Mouse (Mus musculus): ENCODE results near the gene Cntnap1. TPM values are rescaled to one million over a fixed set of nuclear protein-coding genes. Genes with fewer than 3 reads are reported as not detected.

Gene Cntnap1
- under 1 TPM; 0.21 to 0.32 TPM for total RNA-seq (2023)

GRCm38 (mm10) chr11:101170354-101170810 is at the start of gene Cntnap1:
Cntnap1 (plus strand) TSS chr11:101170523.

DNA sequence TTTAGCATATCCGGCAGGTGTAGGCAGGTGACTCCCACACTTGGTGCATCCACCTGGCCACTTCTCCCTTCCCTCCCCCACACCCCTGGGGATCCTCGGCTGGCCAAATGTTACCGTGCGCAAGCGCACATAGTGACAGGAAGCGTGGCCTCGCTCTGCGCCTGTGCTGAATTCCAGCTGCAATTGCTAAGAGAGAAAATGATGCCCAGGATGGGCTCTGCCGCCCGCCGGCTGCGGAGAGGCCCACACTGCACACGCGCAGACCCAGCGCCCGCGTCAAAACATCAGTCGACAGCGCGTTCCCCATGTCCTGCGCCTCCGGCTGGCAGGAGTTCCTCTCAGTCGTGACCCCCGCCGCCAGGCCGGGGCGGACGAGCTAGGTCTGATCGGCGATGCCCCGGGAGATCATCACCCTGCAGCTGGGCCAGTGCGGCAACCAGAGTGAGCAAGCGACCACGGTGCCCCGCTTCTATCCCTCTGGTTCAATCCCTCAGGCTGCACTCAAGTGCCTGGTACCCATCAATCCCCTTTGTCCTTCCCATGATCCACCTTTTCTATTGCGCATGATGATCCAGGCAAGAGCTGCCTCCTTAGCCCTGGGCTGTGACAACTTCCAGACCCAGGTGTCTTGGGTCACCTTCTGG is 14.5 kb upstream of the Cntnap1 start, which contains the start of gene Tubg2:
Tubg2 (plus strand) TSS at position 180 of the 644 bp plus-strand sequence.

DNA sequence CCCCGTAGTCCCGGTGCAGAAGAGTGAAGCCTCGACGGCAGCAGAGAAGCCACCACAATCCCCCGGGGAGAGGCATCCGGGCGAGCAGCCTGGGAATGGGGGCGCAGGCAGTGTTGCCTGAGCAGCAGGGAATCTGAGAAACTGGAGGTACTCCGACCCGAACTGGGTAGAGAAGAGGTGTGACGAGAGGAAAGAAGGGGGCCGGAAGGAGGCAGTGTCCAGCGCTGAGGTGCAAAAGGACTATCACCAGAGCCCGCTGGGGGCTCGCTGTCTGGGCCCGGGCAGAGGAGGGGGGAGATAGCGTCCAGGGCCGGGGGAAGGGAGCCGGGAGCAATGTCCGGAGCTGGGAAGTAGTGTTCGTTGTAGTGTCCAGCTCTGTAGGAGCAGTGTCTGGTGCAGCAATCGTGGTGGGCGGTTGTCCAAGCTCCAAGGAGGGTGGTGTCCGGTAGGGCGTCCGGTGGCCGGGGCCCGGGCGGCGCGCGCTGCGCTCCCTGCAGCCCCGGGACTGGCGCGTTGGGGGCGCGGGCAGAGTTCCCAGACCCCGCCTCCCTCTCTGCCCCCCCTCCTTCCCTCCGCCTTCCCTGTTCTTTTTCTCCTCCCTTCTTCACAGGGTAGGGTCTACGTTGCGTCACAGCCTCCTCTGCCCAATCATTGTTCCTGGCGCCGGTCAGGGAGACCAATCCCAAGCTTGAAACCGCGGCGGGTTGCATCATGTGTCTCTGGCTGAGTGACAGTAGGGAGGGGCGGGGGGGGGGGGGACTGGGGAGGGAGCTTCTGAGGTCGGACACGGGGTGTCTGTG is 688 bp downstream of the Cntnap1 start, which contains the start of gene Plekhh3:
Plekhh3 (minus strand) TSS at position 541 of the 800 bp plus-strand sequence.

DNA sequence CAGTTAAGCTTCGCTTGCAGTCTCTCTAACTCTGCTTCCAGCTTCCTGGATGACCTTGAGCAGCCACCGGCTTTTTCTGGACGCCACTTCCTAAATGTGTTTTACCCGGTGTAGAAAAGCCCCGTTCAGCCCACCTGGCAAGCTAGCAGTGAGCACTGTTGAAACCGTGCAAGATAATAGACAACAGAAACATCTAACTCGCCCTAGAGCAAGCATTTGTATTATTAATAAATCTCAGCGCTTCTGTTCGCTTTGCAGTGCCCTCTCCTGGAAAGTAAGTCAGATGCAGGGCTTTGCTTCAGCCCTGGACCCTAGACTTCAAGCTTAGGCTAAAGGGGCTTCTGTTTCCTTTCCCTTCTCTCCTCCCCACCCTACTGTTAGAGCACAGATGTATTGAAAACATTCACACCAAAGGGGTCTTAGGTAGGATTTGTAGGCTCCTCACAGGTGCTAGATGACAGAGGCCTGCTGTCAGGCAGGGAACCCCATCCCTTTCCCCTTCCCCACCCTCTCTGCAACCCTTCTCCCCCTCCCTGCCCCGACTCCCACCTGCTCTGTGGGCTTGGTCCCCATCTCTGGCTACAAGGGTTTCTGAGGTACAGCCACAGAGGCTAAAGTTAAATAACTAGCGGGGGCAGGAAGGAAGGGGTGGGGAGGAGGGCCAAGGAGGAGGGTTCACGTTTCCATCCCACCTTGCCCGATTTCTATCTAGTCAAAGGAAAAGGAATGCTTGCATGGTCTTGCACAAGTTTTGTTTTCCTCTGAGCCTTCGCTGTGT is 4.7 kb downstream of the Cntnap1 start, which contains the start of gene Ccr10:
Ccr10 (minus strand) TSS at position 593 of the 778 bp plus-strand sequence.

GRCm38 (mm10) chr11:101226065-101226701 is 55.9 kb downstream of the Cntnap1 start, which contains the start of gene Ezh1:
Ezh1 (minus strand) TSS chr11:101226463.

Other genes with a start within 250 kb of the Cntnap1 start
- 100 to 1,000 TPM; 218 to 234 TPM for gene Stat3, start 231.0 kb upstream of the Cntnap1 start, total RNA-seq (2023)
- gene Cavin1, start 199.6 kb upstream of the Cntnap1 start, total RNA-seq (2023): not detected
- gene Atp6v0a1, start 161.1 kb upstream of the Cntnap1 start, total RNA-seq (2023): 100 to 1,000 TPM in 1 of 2 experiments, 10 to 100 TPM in 1; 76.8 to 108 TPM
- gene Naglu, start 100.5 kb upstream of the Cntnap1 start, total RNA-seq (2023): 10 to 100 TPM; 18.5 to 24.4 TPM
- 1 to 10 TPM; 2.2 to 2.9 TPM for gene Hsd17b1, start 92.1 kb upstream of the Cntnap1 start, total RNA-seq (2023)
- gene Coasy, start 88.0 kb upstream of the Cntnap1 start, total RNA-seq (2023): 10 to 100 TPM; 18.3 to 21.7 TPM
- gene Mlx, start 83.2 kb upstream of the Cntnap1 start, total RNA-seq (2023): 10 to 100 TPM; 36.8 to 37.6 TPM
- 1 to 10 TPM; 2.9 to 3.5 TPM for gene Psmc3ip, start 75.1 kb upstream of the Cntnap1 start, total RNA-seq (2023)
- gene Retreg3, start 50.6 kb upstream of the Cntnap1 start, total RNA-seq (2023): 10 to 100 TPM; 85.9 to 89.2 TPM
- gene Tubg1, start 50.6 kb upstream of the Cntnap1 start, total RNA-seq (2023): 10 to 100 TPM; 14.2 to 17.4 TPM
- 1 to 10 TPM; 3.2 to 7.1 TPM for gene Tubg2, start 14.6 kb upstream of the Cntnap1 start, total RNA-seq (2023)
- gene Plekhh3, start 828 bp downstream of the Cntnap1 start, total RNA-seq (2023): 1 to 10 TPM in 1 of 2 experiments, under 1 TPM in 1; 0.95 to 1.4 TPM
- not detected for gene Ccr10, start 4.9 kb downstream of the Cntnap1 start, total RNA-seq (2023)
- 10 to 100 TPM; 89.5 to 93.8 TPM for gene Ezh1, start 55.9 kb downstream of the Cntnap1 start, total RNA-seq (2023)
- gene Ramp2, start 75.5 kb downstream of the Cntnap1 start, total RNA-seq (2023): not detected
- gene Vps25, start 83.2 kb downstream of the Cntnap1 start, total RNA-seq (2023): 10 to 100 TPM; 69.8 to 82.7 TPM
- gene Wnk4, start 90.0 kb downstream of the Cntnap1 start, total RNA-seq (2023): under 1 TPM; 0.20 to 0.77 TPM
- gene Cntd1, start 108.5 kb downstream of the Cntnap1 start, total RNA-seq (2023): under 1 TPM in 1 of 2 experiments, not detected in 1; 0.29 TPM
- gene Coa3, start 108.6 kb downstream of the Cntnap1 start, total RNA-seq (2023): 10 to 100 TPM; 30.6 to 33.6 TPM
- 100 to 1,000 TPM; 185 to 187 TPM for gene Becn1, start 131.8 kb downstream of the Cntnap1 start, total RNA-seq (2023)
- gene Psme3, start 145.7 kb downstream of the Cntnap1 start, total RNA-seq (2023): 100 to 1,000 TPM; 143 to 148 TPM
- gene Aoc2, start 154.5 kb downstream of the Cntnap1 start, total RNA-seq (2023): 10 to 100 TPM; 13.2 to 14.9 TPM
- gene Aoc3, start 160.1 kb downstream of the Cntnap1 start, total RNA-seq (2023): under 1 TPM in 1 of 2 experiments, not detected in 1; 0.50 TPM
- not detected for gene G6pc, start 197.0 kb downstream of the Cntnap1 start, total RNA-seq (2023)
- 10 to 100 TPM; 30.7 to 36.3 TPM for gene Aarsd1, start 247.1 kb downstream of the Cntnap1 start, total RNA-seq (2023)

All from B cell, adult 67 days (primary cell).